Mouse (Mus musculus) cerebellum, adult 11 months (tissue): ENCODE results near the gene Gm16381.
"Not testable (repeated sequence)": the region's sequence is repeated elsewhere in the genome, so short reads cannot be mapped to it uniquely, and the experiment has no call there.

Source experiments
- DNase-seq: peaks from one replicate; pipeline ENCODE4 v3.0.0; 2022

The Gm16381 gene

DNA sequence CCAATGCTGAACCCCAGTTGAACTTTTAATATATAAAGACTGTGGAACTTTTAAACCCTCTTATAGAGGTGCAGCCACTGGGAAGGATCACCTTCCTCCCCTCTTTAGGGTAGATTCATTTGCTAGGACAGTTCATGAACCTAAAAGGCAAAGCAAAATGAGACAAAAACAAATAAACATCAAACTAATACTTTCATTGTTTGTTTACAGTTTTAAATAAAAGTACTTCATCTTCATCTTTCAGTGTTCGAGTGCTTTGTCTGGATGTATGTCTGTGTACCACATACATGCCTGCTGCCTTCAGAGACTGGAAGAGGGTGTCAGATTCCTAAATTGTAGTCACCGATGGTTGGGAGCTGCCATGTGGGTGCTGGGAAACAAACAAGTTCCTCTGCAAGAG, at the start of gene Gm16381:
TSS of gene Gm16381 (minus strand) at position 101 of the 400 bp plus-strand sequence.
- not testable (repeated sequence) for DNase-seq

DNA sequence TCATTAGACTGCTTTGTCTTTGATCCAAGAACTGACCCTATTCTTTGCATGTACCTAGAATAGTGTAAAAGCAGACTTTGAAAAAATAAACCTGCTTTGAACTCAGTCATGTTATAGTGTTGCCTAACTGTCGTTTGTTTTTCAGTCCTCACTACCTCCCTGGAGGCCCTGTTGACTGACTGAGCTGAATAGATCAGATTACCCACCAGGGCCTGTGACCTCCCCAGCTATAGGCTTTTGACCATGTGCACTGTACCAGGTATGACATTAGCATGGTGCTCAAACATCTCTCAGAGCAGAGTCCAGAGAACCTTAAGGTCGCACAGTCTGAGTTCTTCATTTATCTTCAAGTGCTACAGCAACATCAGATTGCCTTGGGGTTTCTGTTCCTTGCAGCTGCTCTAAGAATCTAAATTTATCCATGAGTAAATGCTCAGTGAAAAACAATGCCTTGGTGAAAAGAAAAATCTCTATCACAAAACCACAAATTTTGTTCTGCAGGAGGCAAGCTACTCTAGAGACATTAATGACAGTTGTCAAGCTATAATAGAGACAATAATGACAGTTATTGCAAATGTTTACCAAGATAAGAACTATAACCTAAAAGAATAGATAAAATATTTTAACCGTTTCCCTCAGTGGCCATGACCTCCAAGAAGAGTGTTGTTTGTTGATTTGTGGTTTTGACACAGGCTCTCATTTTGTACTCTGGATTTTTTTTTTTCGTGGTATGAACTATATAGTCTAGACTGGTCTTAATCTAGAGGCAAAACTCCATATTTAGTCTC, 8.7 kb upstream of the Gm16381 start:
- not testable (repeated sequence) for DNase-seq

- DNase-seq: not testable (repeated sequence)
Observed at GRCm38 (mm10) chr12:87618569-87618968, 25.9 kb downstream of the Gm16381 start, which contains the start of gene Gm4027. Gene Gm4027 (plus strand): TSS chr12:87618869.

GRCm38 (mm10) chr12:87602388-87602787, 42.0 kb downstream of the Gm16381 start, which contains the start of gene Oog1:
Gene Oog1 (plus strand): TSS chr12:87602688.
- DNase-seq: not testable (repeated sequence)

- DNase-seq: not testable (repeated sequence)
Observed at GRCm38 (mm10) chr12:87601388-87601787, 43.0 kb downstream of the Gm16381 start.
